Mouse (Mus musculus) forebrain, embryonic 16.5 days (tissue): ENCODE results near the gene Spc25. TPM values are rescaled to one million over a fixed set of nuclear protein-coding genes. Genes with fewer than 3 reads are reported as not detected.
A peak's percentile ranks its signal among the peaks of the same experiment; 100 is the strongest.

Source experiments
- ATAC-seq: fragments of 200-750 bp; cut with Nextera tagmentation; 2 replicates; pipeline ENCODE4 v1.8.0; 2017; ENCODE audit warnings: mild to moderate bottlenecking, moderate library complexity
- H3K27ac ChIP-seq: fragments of 300-500 bp; sonication (generic); 2 replicates; pipeline ENCODE4 v1.5.1; 2014; ENCODE audit warnings: low read length, control low read depth
- H3K27me3 ChIP-seq: fragments of 300-500 bp; sonication (generic); replicated peaks from 2 replicates; pipeline ENCODE4 v1.6.1; 2014; ENCODE audit warnings: low read length; ENCODE audit not compliant: control insufficient read depth, insufficient read depth
- H3K36me3 ChIP-seq: fragments of 300-500 bp; sonication (generic); 2 replicates; pipeline ENCODE4 v1.6.1; 2014; ENCODE audit not compliant: control insufficient read depth, insufficient read depth
- H3K4me1 ChIP-seq: fragments of 300-500 bp; sonication (generic); replicated peaks from 2 replicates; pipeline ENCODE4 v1.6.1; 2014; ENCODE audit warnings: low read length; ENCODE audit not compliant: control insufficient read depth, insufficient read depth
- H3K4me2 ChIP-seq: fragments of 300-500 bp; sonication (generic); 2 replicates; pipeline ENCODE4 v1.6.1; 2014; ENCODE audit warnings: mild to moderate bottlenecking, low read length, control low read depth
- H3K4me3 ChIP-seq: fragments of 300-500 bp; sonication (generic); replicated peaks from 2 replicates; pipeline ENCODE4 v1.5.1; 2014; ENCODE audit warnings: mild to moderate bottlenecking, low read length, control low read depth
- H3K9ac ChIP-seq: fragments of 300-500 bp; sonication (generic); replicated peaks from 2 replicates; pipeline ENCODE4 v1.6.1; 2014; ENCODE audit warnings: low read depth, low read length, control low read depth
- H3K9me3 ChIP-seq: fragments of 300-500 bp; sonication (generic); 2 replicates; pipeline ENCODE4 v1.6.1; 2016; ENCODE audit warnings: low read length; ENCODE audit not compliant: control insufficient read depth
- WGBS: fragments of 180-500 bp; shearing (Covaris S2); extraction: QIAGEN DNeasy Blood & Tissue Kit; methylation state at CpG from one replicate; pipeline ENCODE4 v1.1.7; 2014; 5-methylcytosine and 5-hydroxymethylcytosine counted together
- polyA plus RNA-seq: library from polyadenylated mRNA; unstranded; fragments of >200 nt; fragmentation: Nextera tagmentation; extraction: Ambion mirVana; gene quantifications from 2 replicates; pipeline ENCODE4 v1.2.1, GENCODE M21; 2015

Gene Spc25
- polyA plus RNA-seq, 1 experiment from 2014 or later = 78.5 TPM

- H3K4me3 ChIP-seq = no peak overlapping the region
- H3K9ac ChIP-seq = no peak overlapping the region
- H3K9me3 ChIP-seq = no peaks in the 10 kb centered on the region
- no peak overlapping the region for H3K27ac ChIP-seq
- no peak for ATAC-seq
- no peaks in the 10 kb centered on the region; the same call in 1 of the 2 replicates for H3K27me3 ChIP-seq
- 90% methylated on average over 9 of the region's 9 CpGs for WGBS
- no peaks in the 10 kb centered on the region for H3K36me3 ChIP-seq
- H3K4me2 ChIP-seq = no peak overlapping the region
- H3K4me1 ChIP-seq = peaks cover 3% of the 10 kb centered on the region; the same call in 1 of the 2 replicates
Measured at GRCm38 (mm10) chr2:69226876-69227275, 20.9 kb upstream of the Spc25 start.

GRCm38 (mm10) chr2:69224724-69225123 is 18.7 kb upstream of the Spc25 start:
- no peak overlapping the region for H3K27ac ChIP-seq
- H3K9ac ChIP-seq = no peak overlapping the region
- H3K4me2 ChIP-seq = no peak overlapping the region
- H3K4me1 ChIP-seq = peaks cover 3% of the 10 kb centered on the region; the same call in 1 of the 2 replicates
- no peaks in the 10 kb centered on the region; the same call in 1 of the 2 replicates for H3K27me3 ChIP-seq
- no peak overlapping the region for H3K4me3 ChIP-seq
- WGBS = 66% methylated on average over 2 of the region's 2 CpGs
- H3K9me3 ChIP-seq = no peaks in the 10 kb centered on the region
- no peaks in the 10 kb centered on the region for H3K36me3 ChIP-seq
- no peak for ATAC-seq

- H3K4me1 ChIP-seq = peaks cover 3% of the 10 kb centered on the region; the same call in 1 of the 2 replicates
- no peak overlapping the region for H3K9ac ChIP-seq
- no peak overlapping the region for H3K4me3 ChIP-seq
- H3K27me3 ChIP-seq = no peaks in the 10 kb centered on the region; the same call in 1 of the 2 replicates
- H3K9me3 ChIP-seq = no peaks in the 10 kb centered on the region
- 43% methylated on average over 10 of the region's 10 CpGs for WGBS
- ATAC-seq = peak; percentile 63; the same call in 1 of the 2 replicates
- H3K36me3 ChIP-seq = no peaks in the 10 kb centered on the region
- H3K27ac ChIP-seq = no peak overlapping the region
- H3K4me2 ChIP-seq = no peak overlapping the region
Measured at GRCm38 (mm10) chr2:69222815-69223214, 16.8 kb upstream of the Spc25 start.

- H3K9ac ChIP-seq = no peak overlapping the region
- no peaks in the 10 kb centered on the region for H3K36me3 ChIP-seq
- no peak overlapping the region for H3K4me3 ChIP-seq
- H3K4me2 ChIP-seq = no peak overlapping the region
- peaks cover 3% of the 10 kb centered on the region; the same call in 1 of the 2 replicates for H3K4me1 ChIP-seq
- WGBS = 28% methylated on average over 5 of the region's 5 CpGs
- ATAC-seq = no peak
- no peak overlapping the region for H3K27ac ChIP-seq
- H3K27me3 ChIP-seq = no peaks in the 10 kb centered on the region; the same call in 1 of the 2 replicates
- H3K9me3 ChIP-seq = no peaks in the 10 kb centered on the region
Measured at GRCm38 (mm10) chr2:69221868-69222416, 15.9 kb upstream of the Spc25 start.

- Histone ChIP-seq H3K4me1 (no peaks in the 10 kb centered on the region), H3K4me3 (no peak overlapping the region), H3K36me3 (no peaks in the 10 kb centered on the region), H3K4me2 (no peak overlapping the region), H3K9me3 (no peaks in the 10 kb centered on the region), H3K27me3 (no peaks in the 10 kb centered on the region), H3K27ac (no peak overlapping the region), H3K9ac (no peak overlapping the region)
- 49% methylated on average over 7 of the region's 7 CpGs for WGBS
- ATAC-seq = no peak
Measured at GRCm38 (mm10) chr2:69215242-69215641, 9.2 kb upstream of the Spc25 start.

- no peak overlapping the region for H3K4me3 ChIP-seq
- H3K9me3 ChIP-seq = no peaks in the 10 kb centered on the region
- no peak overlapping the region for H3K4me2 ChIP-seq
- H3K27me3 ChIP-seq = no peaks in the 10 kb centered on the region
- WGBS = 65% methylated on average over 10 of the region's 10 CpGs
- H3K4me1 ChIP-seq = no peaks in the 10 kb centered on the region
- H3K27ac ChIP-seq = no peak overlapping the region
- no peak overlapping the region for H3K9ac ChIP-seq
- no peaks in the 10 kb centered on the region for H3K36me3 ChIP-seq
- ATAC-seq = no peak
Measured at GRCm38 (mm10) chr2:69212652-69213051, 6.7 kb upstream of the Spc25 start.

GRCm38 (mm10) chr2:69210773-69211172 is 4.8 kb upstream of the Spc25 start, which contains the start of gene G6pc2:
Gene G6pc2 (plus strand): TSS chr2:69211073.
- no peaks in the 10 kb centered on the region for H3K9me3 ChIP-seq
- H3K4me3 ChIP-seq = no peak within 1 kb of the TSS
- no peak within 1 kb of the TSS for H3K9ac ChIP-seq
- ATAC-seq = no peak
- no peak within 1 kb of the TSS for H3K4me2 ChIP-seq
- WGBS = 83% methylated on average over 7 of the region's 7 CpGs
- H3K36me3 ChIP-seq = no peaks in the 10 kb centered on the region
- H3K4me1 ChIP-seq = no peaks in the 10 kb centered on the region; the same call in 1 of the 2 replicates
- H3K27me3 ChIP-seq = no peaks in the 10 kb centered on the region
- H3K27ac ChIP-seq = no peak within 1 kb of the TSS

- Histone ChIP-seq H3K4me3 (no peak overlapping the region), H3K4me1 (peaks cover 9% of the 10 kb centered on the region; the same call in 1 of the 2 replicates), H3K36me3 (no peaks in the 10 kb centered on the region), H3K9me3 (no peaks in the 10 kb centered on the region), H3K27ac (no peak overlapping the region), H3K9ac (no peak overlapping the region), H3K27me3 (no peaks in the 10 kb centered on the region), H3K4me2 (no peak overlapping the region)
- WGBS = 94% methylated on average over 3 of the region's 3 CpGs
- ATAC-seq = no peak
Measured at GRCm38 (mm10) chr2:69209684-69210083, 3.7 kb upstream of the Spc25 start.

- Histone ChIP-seq H3K4me2 (0 out of 2 replicates have a peak overlapping the region, but pooled peaks have one; percentile 7), H3K9ac (no peak overlapping the region), H3K36me3 (no peaks in the 10 kb centered on the region), H3K9me3 (no peaks in the 10 kb centered on the region), H3K27me3 (no peaks in the 10 kb centered on the region), H3K27ac (no peak overlapping the region), H3K4me1 (peaks cover 12% of the 10 kb centered on the region; the same call in 1 of the 2 replicates), H3K4me3 (no peak overlapping the region)
- ATAC-seq = no peak
- 29% methylated on average over 7 of the region's 7 CpGs for WGBS
Measured at GRCm38 (mm10) chr2:69206523-69206922, 529 bp upstream of the Spc25 start.
